Comparison of ENCODE assay signal across 8 mouse cellular contexts in the genomic region with DNA sequence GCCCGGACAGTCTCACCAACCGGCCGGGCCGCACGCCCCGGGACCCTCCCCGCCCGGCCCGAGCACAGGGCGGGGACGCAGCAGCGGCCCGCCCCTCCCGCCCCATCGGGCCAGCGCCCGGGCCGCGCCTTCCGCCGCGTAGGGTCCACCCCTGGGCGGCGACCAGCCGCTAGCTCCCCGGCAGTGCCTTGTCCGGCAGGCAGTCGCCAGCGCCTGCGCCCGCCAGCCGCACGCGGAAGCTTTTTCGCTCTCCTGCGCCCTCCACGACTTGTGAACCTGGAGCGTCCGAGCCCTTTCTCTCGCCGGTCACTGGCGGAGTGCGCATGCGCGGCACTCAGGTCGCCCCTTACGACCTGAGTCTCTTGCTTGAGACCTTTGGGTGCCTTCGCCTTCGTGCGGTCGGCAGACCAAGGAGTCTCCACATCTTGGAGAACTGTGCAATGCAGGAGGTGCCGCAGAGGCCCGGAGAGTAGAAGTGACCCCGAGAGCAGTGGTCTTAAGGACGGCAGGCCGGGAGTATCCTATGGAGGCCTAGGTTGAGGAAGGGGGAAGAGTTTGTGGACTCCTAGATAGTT. TPM values are rescaled to one million over a fixed set of nuclear protein-coding genes. Genes with fewer than 3 reads are reported as not detected.
A peak's percentile ranks its signal among the peaks of the same experiment; 100 is the strongest.
DNase-seq lines count a peak whose midpoint lies in the region; ATAC-seq lines count a peak whose summit lies in the region.

A gene (minus strand): TSS at position 297 of the 575 bp plus-strand sequence.

- peak within 1 kb of the TSS; percentile 97 for H3K9ac ChIP-seq in heart, embryonic 12.5 days
- H3K9ac ChIP-seq in kidney, embryonic 16.5 days (replicated peaks; ENCODE audit: low read length) = peak within 1 kb of the TSS; percentile 80

- H3K4me3 ChIP-seq in brown adipose tissue, adult 24 weeks (ENCODE audit: insufficient read depth, low read depth, low read length) = peak within 1 kb of the TSS; percentile 78
- peak within 1 kb of the TSS; percentile 97 for H3K4me3 ChIP-seq in heart, embryonic 12.5 days
- H3K4me3 ChIP-seq in kidney, embryonic 16.5 days (ENCODE audit: low read length) = peak within 1 kb of the TSS; percentile 82

- under 1% methylated on average over 56 of the region's 56 CpGs for WGBS in heart, embryonic 12.5 days
- WGBS in kidney, embryonic 16.5 days = under 1% methylated on average over 31 of the region's 56 CpGs

- H3K4me1 ChIP-seq in brown adipose tissue, adult 24 weeks (ENCODE audit: control insufficient read depth, insufficient read depth, insufficient read length, low read length) = peaks cover 6% of the 10 kb centered on the region; the same call in 1 of the 2 replicates
- H3K4me1 ChIP-seq in heart, embryonic 12.5 days (replicated peaks) = peaks cover 41% of the 10 kb centered on the region
- H3K4me1 ChIP-seq in kidney, embryonic 16.5 days (ENCODE audit: insufficient read depth, low read length) = peaks cover 20% of the 10 kb centered on the region

- no peaks in the 10 kb centered on the region for H3K9me3 ChIP-seq in heart, embryonic 12.5 days (replicated peaks)
- H3K9me3 ChIP-seq in kidney, embryonic 16.5 days (ENCODE audit: low read length) = no peaks in the 10 kb centered on the region

- H3K4me2 ChIP-seq in heart, embryonic 12.5 days = peak within 1 kb of the TSS; percentile 93
- H3K4me2 ChIP-seq in kidney, embryonic 16.5 days (replicated peaks; ENCODE audit: low read depth, low read length) = peak within 1 kb of the TSS; percentile 96

- ATAC-seq in erythroid progenitor cell, adult 5-6 weeks (replicated peaks; ENCODE audit: low FRiP score, poor library complexity, severe bottlenecking) = peak; percentile 69
- peak; percentile 93 for ATAC-seq in heart, embryonic 12.5 days (ENCODE audit: insufficient number of reproducible peaks, low FRiP score)
- peak; percentile 99 for ATAC-seq in kidney, embryonic 16.5 days (ENCODE audit: low FRiP score, low TSS enrichment)

- no peaks in the 10 kb centered on the region for H3K27me3 ChIP-seq in heart, embryonic 12.5 days (replicated peaks)
- no peaks in the 10 kb centered on the region for H3K27me3 ChIP-seq in kidney, embryonic 16.5 days (ENCODE audit: insufficient read depth, low read length)

- peak within 1 kb of the TSS; percentile 84 for H3K27ac ChIP-seq in brown adipose tissue, adult 24 weeks (replicated peaks; ENCODE audit: low read depth, low read length)
- H3K27ac ChIP-seq in heart, embryonic 12.5 days (ENCODE audit: poor library complexity, severe bottlenecking) = peak within 1 kb of the TSS; percentile 87
- peak within 1 kb of the TSS; percentile 93 for H3K27ac ChIP-seq in kidney, embryonic 16.5 days (ENCODE audit: low read length)

- H3K36me3 ChIP-seq in heart, embryonic 12.5 days = no peaks in the 10 kb centered on the region
- no peaks in the 10 kb centered on the region for H3K36me3 ChIP-seq in kidney, embryonic 16.5 days (ENCODE audit: insufficient read depth, low read length)

- DNase-seq in CD4-positive, CD25-positive, alpha-beta regulatory T cell, adult 2 months (ENCODE audit: low read depth, low spot score) = peak; percentile 65
- DNase-seq in liver = peak; percentile 94
- peak; percentile 64 to 71 for DNase-seq in monocyte, adult 2 months (ENCODE audit: low read depth in 1 of 2, low spot score in 2 of 2)
- DNase-seq in spleen, postnatal 14 days (ENCODE audit: low spot score in 2 of 2) = peak; percentile 76 to 79

RNA-seq across cellular contexts. Expression of the gene that starts here (rescaled TPM):
- polyA plus RNA-seq in brown adipose tissue, adult 24 weeks (2012; ENCODE audit: insufficient read depth, insufficient read length, missing spikeins) = 17.2 and 18.7 TPM in 2 replicates
- total RNA-seq in erythroid progenitor cell, adult 5-6 weeks (2015; ENCODE audit: low replicate concordance) = 465 and 471 TPM in 2 replicates
- 483 and 625 TPM in 2 replicates for total RNA-seq in erythroid progenitor cell, adult 5-6 weeks (2017; ENCODE audit: low replicate concordance)
- polyA plus RNA-seq in heart, embryonic 12.5 days (2016; fragmentation: Nextera tagmentation; extraction: Ambion mirVana) = 36.1 and 37.3 TPM in 2 replicates
- 16.0 and 16.2 TPM in 2 replicates for polyA plus RNA-seq in kidney, embryonic 16.5 days (2015; fragmentation: Nextera tagmentation; extraction: Ambion mirVana)

Comparison
In these comparisons a context has a peak if more than half of its experiments do, and no peak if none do; other contexts are left out.
1. Peak in every context shown above with its lines: DNase-seq, ATAC-seq, H3K4me3 ChIP-seq and H3K27ac ChIP-seq.